Mouse (Mus musculus): ENCODE measurements around the gene Rufy1. TPM values are rescaled to one million over a fixed set of nuclear protein-coding genes. Genes with fewer than 3 reads are reported as not detected.

Rufy1 gene
- total RNA-seq, 1 experiment from 2014 or later: 47.8 TPM

GRCm38 (mm10) chr11:50432069-50432440 lies 1.1 kb upstream of the Rufy1 start:
- no peak for ATAC-seq (replicated peaks; ENCODE audit: insufficient number of reproducible peaks, low FRiP score, low TSS enrichment, poor library complexity, severe bottlenecking)

DNA sequence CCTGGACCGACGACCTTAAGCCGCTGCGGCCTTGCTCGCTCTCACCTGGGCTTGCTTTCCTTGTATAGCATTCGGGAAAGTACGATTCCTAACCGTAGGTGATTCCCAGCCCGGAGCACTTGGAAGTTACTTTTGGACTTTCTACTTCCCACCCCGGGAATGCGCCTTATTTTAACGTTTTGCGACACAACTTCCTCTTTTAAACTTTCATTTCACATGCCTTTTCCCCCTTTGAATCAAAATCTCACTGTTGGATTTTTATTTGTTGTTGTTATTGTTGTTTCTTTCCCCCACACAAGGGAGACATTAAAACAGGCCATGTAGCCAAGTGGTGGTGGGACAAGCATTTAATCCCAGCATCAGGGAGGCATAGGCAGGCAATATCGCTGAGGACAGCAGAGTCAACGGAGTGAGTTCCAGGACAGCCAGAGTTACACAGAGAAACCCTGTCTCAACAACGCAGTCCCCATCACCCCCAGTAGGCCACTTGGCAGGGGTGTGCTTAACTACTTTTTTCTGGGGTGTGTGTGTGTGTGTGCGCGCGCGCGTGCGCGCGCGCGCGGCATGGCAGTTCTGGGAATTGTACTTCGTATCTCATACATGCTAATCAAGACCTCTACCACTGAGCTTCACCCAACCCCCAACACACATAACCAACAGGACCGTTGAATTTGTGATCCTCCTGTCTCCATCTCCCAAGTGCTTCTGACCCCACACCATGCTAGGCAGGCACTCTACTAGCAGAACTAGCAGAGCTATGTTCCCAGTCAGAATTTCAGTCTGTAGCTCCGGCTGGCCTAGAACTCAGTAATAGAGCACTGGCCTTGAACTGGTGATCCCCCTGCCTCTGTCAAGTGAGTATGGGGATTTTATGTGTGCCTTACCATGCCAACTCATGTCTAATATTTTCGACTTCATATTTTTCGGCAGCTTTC lies 476 bp upstream of the Rufy1 start:
- ATAC-seq (replicated peaks; ENCODE audit: insufficient number of reproducible peaks, low FRiP score, low TSS enrichment, poor library complexity, severe bottlenecking): 0 out of 2 replicates have a peak, but pooled peaks have one; percentile 4

DNA sequence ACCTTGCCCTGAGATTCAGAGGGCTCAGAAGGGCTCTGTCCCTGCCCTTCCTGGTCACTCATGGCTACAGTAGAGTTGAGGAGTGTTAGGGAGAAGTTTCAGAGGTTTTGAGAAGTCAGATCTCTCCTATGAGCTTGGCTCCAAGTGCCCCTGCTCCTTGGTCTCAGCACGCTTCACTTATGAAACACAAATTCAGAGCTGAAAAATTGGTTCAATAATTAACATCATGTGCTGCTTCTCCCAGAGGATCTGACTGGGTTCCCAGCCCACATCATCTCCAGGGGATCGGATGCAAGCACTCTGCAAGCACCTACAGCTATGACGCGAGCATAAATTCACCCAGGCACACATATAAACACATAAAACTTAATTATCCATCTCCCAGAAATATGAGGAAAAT lies 4.9 kb downstream of the Rufy1 start:
- no peak for ATAC-seq (replicated peaks; ENCODE audit: insufficient number of reproducible peaks, low FRiP score, low TSS enrichment, poor library complexity, severe bottlenecking)

- ATAC-seq (replicated peaks; ENCODE audit: insufficient number of reproducible peaks, low FRiP score, low TSS enrichment, poor library complexity, severe bottlenecking): peak; percentile 37; the same call in 1 of the 2 replicates
Observed at GRCm38 (mm10) chr11:50421934-50422780, 8.8 kb downstream of the Rufy1 start.

GRCm38 (mm10) chr11:50421461-50421860 lies 9.5 kb downstream of the Rufy1 start:
- no peak for ATAC-seq (replicated peaks; ENCODE audit: insufficient number of reproducible peaks, low FRiP score, low TSS enrichment, poor library complexity, severe bottlenecking)

GRCm38 (mm10) chr11:50417856-50418255 lies 13.1 kb downstream of the Rufy1 start:
- no peak for ATAC-seq (replicated peaks; ENCODE audit: insufficient number of reproducible peaks, low FRiP score, low TSS enrichment, poor library complexity, severe bottlenecking)

DNA sequence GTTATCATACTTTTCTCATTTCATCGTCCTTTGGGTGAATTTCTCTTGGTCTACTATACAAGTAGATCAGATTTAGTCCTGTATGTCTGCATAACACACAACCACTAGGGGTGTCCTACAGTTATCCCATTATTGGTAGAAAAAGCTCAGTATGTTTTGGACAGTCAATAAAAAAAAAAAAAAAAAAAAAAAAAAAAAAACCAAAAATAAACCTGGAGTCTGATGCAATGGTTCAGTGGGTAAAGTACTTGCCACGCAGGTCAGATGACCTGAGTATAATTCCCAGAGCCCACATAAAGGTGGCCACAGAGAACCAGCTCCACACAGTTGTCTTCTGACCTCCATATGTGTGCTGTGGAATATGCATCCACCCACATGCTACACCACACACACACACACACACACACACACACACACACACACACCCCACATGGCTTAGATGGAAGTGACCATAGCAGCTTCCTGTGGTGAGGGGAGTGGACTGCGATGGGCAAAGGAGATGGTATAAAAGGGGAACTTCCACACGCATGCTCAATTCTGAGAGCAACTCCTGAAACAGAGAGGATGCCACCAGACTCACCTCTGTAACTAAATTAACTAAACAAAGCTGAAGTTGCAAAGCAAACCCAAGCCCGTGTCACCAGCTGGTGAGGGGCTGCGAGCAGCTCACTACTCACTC lies 15.2 kb downstream of the Rufy1 start:
- peak; percentile 72 for ATAC-seq (replicated peaks; ENCODE audit: insufficient number of reproducible peaks, low FRiP score, low TSS enrichment, poor library complexity, severe bottlenecking)

GRCm38 (mm10) chr11:50407235-50407634 lies 23.7 kb downstream of the Rufy1 start:
- no peak for ATAC-seq (replicated peaks; ENCODE audit: insufficient number of reproducible peaks, low FRiP score, low TSS enrichment, poor library complexity, severe bottlenecking)

- no peak for ATAC-seq (replicated peaks; ENCODE audit: insufficient number of reproducible peaks, low FRiP score, low TSS enrichment, poor library complexity, severe bottlenecking)
Observed at GRCm38 (mm10) chr11:50403367-50404014, 27.4 kb downstream of the Rufy1 start.

- no peak for ATAC-seq (replicated peaks; ENCODE audit: insufficient number of reproducible peaks, low FRiP score, low TSS enrichment, poor library complexity, severe bottlenecking)
Observed at GRCm38 (mm10) chr11:50402481-50402880, 28.4 kb downstream of the Rufy1 start.

DNA sequence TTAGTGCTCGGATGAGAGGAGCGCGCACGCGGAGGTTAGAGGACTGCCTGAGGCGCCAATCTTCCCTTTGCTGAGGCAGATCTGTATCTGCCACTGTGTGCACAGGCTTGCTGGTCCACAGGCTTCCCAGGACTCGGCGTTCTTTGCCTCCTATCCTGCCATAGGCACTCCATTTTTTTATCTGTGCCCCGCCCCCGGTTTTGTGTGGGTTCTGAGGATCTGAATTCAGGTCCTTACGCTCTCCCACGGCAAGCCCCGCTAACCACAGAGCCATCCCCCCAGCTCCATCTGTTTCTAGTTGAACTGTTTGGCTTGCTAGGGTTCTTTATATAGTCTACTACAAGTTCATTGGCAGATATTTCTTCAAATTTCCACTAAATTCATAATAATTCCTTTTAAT lies 32.1 kb downstream of the Rufy1 start:
- ATAC-seq (replicated peaks; ENCODE audit: insufficient number of reproducible peaks, low FRiP score, low TSS enrichment, poor library complexity, severe bottlenecking): no peak

DNA sequence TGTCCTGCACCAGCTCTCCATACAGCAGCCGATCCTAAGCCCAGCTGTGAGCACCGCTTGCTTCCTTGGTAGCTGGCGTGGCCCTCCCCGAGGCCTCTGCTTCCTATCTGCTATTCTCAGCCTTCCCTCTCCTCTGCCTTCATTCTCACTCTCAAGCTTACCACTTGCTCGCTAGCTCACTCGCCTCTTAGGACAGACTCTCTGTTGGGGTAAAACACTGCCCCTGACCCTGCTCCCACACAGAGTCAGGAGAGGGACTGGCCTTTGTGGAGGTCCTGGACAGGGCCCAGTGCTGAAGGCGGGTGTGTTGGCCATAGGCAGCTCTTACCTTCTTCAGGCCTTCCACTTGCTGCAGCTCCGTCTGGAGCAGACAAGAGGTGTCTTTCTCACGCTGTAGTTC lies 33.6 kb downstream of the Rufy1 start:
- ATAC-seq (replicated peaks; ENCODE audit: insufficient number of reproducible peaks, low FRiP score, low TSS enrichment, poor library complexity, severe bottlenecking): no peak

DNA sequence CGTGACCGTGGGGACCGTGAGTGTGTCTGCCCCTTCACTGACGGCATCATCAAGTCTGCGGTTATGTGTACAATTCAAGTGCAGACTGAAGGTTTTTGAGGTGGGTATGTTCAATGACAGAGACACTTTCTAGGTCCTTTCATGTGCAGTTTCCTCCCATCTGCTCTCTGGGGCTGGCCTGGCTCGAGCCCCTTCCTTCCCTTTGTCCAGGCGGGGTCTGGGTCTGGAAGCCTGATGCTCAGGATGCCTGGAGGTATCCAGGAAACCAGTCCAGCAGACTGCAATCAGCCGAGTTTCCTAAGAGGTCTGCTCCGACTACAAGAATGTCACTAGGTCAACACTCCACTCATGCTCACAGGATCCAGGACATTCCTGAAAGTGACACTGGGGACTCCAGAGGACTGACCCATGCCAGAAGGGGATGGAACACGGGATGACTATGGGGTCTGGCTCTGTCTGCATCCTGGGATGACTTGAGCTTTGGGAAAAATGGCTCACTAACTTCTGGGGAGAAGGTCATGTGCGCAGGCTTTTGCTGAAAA lies 34.1 kb downstream of the Rufy1 start:
- no peak for ATAC-seq (replicated peaks; ENCODE audit: insufficient number of reproducible peaks, low FRiP score, low TSS enrichment, poor library complexity, severe bottlenecking)

GRCm38 (mm10) chr11:50394731-50395130 lies 36.2 kb downstream of the Rufy1 start:
- no peak for ATAC-seq (replicated peaks; ENCODE audit: insufficient number of reproducible peaks, low FRiP score, low TSS enrichment, poor library complexity, severe bottlenecking)

DNA sequence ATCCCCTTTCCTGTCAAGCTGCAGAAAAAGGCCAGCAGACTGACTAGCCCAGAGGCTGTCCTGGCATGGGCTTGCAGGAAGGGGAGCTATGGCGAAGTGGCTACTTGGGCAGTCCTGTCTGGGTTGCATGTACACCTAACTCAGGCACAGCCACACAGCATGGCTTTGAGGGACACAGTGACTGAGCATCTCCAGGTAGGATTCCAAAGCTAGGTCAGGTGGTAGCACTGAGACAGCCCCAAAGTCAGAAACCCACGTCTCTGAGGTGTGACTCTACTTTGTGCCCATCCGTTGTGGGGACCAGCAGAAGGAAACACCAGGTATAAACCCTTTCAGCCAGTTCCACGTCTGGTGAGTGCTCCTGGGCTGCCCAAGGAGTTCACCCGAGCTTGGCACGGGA lies 37.6 kb downstream of the Rufy1 start:
- ATAC-seq (replicated peaks; ENCODE audit: insufficient number of reproducible peaks, low FRiP score, low TSS enrichment, poor library complexity, severe bottlenecking): no peak

DNA sequence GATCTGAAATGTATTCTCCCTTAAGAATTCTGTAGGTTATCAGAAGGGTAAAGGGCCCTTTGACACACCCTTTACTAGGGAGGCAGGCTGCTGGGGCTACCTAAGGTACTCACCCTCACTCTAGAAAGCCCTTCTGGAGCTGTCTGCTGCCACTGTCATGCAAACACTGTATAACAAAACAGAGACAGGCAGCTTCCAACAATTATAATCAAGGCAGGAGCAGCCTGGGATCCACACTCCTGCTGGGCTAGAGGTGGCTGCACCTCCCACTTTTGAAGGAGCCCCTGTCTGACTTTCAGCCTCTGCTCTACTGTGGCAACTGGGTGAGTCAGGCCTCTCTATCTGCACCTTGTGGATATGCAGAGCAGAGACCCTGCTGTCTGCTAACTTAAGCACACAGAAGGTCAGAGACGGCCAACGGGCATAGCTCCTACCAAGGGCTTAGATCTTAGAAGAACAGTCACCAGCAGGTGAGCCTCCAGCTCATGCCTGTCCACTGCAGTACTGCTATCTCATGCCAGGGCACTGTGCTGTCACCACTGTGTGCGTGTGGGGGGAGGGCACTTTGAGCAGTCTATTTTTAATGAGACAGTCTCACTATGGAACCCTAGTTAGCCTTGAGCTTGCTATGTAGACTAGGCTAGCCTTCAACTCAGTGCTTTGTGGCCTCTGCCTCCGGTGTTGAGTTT lies 39.5 kb downstream of the Rufy1 start:
- no peak for ATAC-seq (replicated peaks; ENCODE audit: insufficient number of reproducible peaks, low FRiP score, low TSS enrichment, poor library complexity, severe bottlenecking)

DNA sequence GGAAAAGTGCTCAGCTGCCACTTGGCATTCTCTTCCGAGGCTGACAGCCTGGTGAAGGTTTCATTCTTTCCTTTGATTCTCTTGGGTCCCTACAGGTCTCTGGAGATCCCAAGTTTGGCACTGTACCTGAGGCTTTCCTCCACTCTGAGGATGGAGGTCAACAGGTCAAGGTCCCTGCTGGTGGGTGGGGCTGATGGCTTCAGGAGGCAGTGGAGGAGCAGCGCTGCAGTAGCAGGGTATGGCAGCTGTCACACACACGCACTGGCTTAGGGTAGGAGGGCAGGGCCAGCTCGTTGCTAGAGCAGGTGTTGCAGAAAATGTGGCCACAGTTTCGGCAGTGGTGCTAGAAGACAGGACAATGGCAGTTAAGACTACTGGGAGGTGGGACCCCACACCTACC lies 41.3 kb downstream of the Rufy1 start:
- ATAC-seq (replicated peaks; ENCODE audit: insufficient number of reproducible peaks, low FRiP score, low TSS enrichment, poor library complexity, severe bottlenecking): no peak

DNA sequence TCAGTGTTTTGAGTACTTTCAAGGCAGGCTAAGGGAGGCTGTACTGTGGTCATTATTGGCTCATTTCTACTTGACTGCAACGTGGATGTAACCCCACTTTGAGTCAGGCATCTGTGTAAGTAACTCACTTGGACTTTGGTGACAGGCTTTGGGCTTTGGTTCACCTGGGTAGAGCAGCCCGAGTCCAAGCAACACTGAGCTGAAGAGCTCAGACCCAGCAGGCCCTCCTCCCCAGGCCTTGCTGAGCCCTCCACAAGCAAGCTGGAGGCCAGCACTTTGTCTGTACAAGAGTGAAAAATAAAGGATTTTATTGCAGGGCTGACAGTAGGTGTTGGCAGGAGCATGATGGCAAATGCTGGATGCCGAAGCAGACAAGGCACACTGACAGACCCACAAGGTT lies 41.9 kb downstream of the Rufy1 start:
- no peak for ATAC-seq (replicated peaks; ENCODE audit: insufficient number of reproducible peaks, low FRiP score, low TSS enrichment, poor library complexity, severe bottlenecking)

All from monocyte, adult 5-6 weeks (primary cell).